Mouse (Mus musculus) testis, adult 2 months (tissue): ENCODE results near the gene Ngef. TPM values are rescaled to one million over a fixed set of nuclear protein-coding genes. Genes with fewer than 3 reads are reported as not detected.
A peak's percentile ranks its signal among the peaks of the same experiment; 100 is the strongest.

Experiments
- H3K27ac ChIP-seq: fragments of 200-500 bp; 2 replicates; pipeline ENCODE4 v1.5.1; 2012; ENCODE audit warnings: low read depth, low read length; ENCODE audit not compliant: control insufficient read depth, insufficient read depth
- H3K27me3 ChIP-seq: fragments of 200-500 bp; 2 replicates; pipeline ENCODE4 v1.6.1; 2012; ENCODE audit warnings: mild to moderate bottlenecking, low read length, moderate library complexity; ENCODE audit not compliant: control insufficient read depth, insufficient read depth
- H3K36me3 ChIP-seq: fragments of 200-500 bp; 2 replicates; pipeline ENCODE4 v1.6.1; 2012; ENCODE audit warnings: mild to moderate bottlenecking, low read length; ENCODE audit not compliant: control insufficient read depth, insufficient read depth
- H3K4me1 ChIP-seq: fragments of 200-500 bp; 2 replicates; pipeline ENCODE4 v1.6.1; 2012; ENCODE audit warnings: low read length; ENCODE audit not compliant: control insufficient read depth, insufficient read depth
- H3K4me3 ChIP-seq: fragments of 200-500 bp; 2 replicates; pipeline ENCODE4 v1.5.1; 2012; ENCODE audit warnings: low read depth, mild to moderate bottlenecking, low read length, moderate library complexity, mixed read lengths; ENCODE audit not compliant: control insufficient read depth
- CTCF ChIP-seq: fragments of 200-500 bp; IDR thresholded peaks from 2 replicates; pipeline ENCODE4 v1.5.1; 2012; ENCODE audit warnings: low read depth, mild to moderate bottlenecking, inconsistent platforms, low read length, moderate library complexity; ENCODE audit not compliant: control insufficient read depth, insufficient read depth, insufficient replicate concordance
- POLR2A ChIP-seq: fragments of 200-500 bp; IDR thresholded peaks from 2 replicates; pipeline ENCODE4 v1.6.1; 2012; ENCODE audit warnings: low read depth, mild to moderate bottlenecking, inconsistent platforms, low read length, moderate library complexity; ENCODE audit not compliant: control insufficient read depth
- polyA plus RNA-seq: library from polyadenylated mRNA; depleted of rRNA; stranded (reverse); fragments of >200 nt; gene quantifications from 2 replicates; pipeline ENCODE4 v1.2.3, GENCODE M21; 2012; rRNA removed

Gene Ngef
- polyA plus RNA-seq = 0.89 and 1.2 TPM in 2 replicates

GRCm38 (mm10) chr1:87573800-87574215 is at the start of gene Ngef:
Gene Ngef, minus strand, starts transcription at chr1:87573870.
- Histone ChIP-seq H3K4me1 (no peaks in the 10 kb centered on the region; the same call in 1 of the 2 replicates), H3K27me3 (no peaks in the 10 kb centered on the region), H3K4me3 (no peak within 1 kb of the TSS), H3K36me3 (no peaks in the 10 kb centered on the region), H3K27ac (no peak within 1 kb of the TSS)
- TF ChIP-seq POLR2A (no peak), CTCF (no peak)

GRCm38 (mm10) chr1:87621858-87622279 is 48.2 kb upstream of the Ngef start:
- TF ChIP-seq CTCF (no peak), POLR2A (no peak)
- H3K36me3 ChIP-seq = no peaks in the 10 kb centered on the region
- H3K4me3 ChIP-seq = no peak overlapping the region
- peaks cover 12% of the 10 kb centered on the region for H3K4me1 ChIP-seq
- H3K27me3 ChIP-seq = no peaks in the 10 kb centered on the region
- no peak overlapping the region for H3K27ac ChIP-seq

DNA sequence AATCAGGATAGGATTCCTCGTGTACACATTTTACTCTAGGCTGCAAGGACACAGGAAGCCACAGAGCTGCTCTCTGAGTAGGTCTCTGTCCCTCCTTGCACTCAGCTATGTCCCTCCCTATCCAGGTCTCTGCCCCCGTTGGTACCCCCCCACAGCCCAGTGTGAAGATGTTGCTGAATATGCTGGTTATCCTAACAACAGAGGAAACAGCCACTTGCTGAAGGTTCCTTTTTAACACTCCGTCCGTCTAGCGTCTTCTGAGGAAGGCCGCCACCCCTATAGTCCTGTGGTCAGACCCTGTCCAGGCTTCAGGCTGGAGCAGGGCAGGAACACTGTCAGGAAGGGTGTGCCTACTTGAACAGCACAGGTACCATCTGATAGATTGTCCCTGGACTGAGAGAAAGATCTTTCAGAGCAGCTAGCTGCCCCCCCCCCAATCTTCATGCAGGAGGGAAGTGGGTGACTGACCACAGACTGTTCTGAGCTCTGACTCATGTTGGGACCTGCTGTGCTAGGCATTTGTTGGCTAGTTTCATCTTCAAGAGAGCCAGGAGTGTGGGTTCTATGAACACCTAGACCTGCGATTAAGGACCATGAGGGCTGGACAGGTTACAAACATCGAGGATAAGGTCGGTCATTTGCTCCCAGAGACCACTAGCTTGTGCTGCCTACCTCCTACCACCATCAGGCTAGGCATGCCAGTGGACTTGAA is 47.6 kb upstream of the Ngef start:
- Histone ChIP-seq H3K4me1 (peaks cover 12% of the 10 kb centered on the region), H3K36me3 (no peaks in the 10 kb centered on the region), H3K27ac (no peak overlapping the region), H3K27me3 (no peaks in the 10 kb centered on the region), H3K4me3 (peak overlapping the region; percentile 80)
- TF ChIP-seq CTCF = no peak
- no peak for TF ChIP-seq POLR2A

GRCm38 (mm10) chr1:87620693-87621092 is 47.0 kb upstream of the Ngef start:
- Histone ChIP-seq H3K27me3 (no peaks in the 10 kb centered on the region), H3K4me1 (peaks cover 12% of the 10 kb centered on the region), H3K4me3 (peak overlapping the region; percentile 80), H3K27ac (peak overlapping the region; percentile 68), H3K36me3 (no peaks in the 10 kb centered on the region)
- no peak for TF ChIP-seq CTCF
- no peak for TF ChIP-seq POLR2A

DNA sequence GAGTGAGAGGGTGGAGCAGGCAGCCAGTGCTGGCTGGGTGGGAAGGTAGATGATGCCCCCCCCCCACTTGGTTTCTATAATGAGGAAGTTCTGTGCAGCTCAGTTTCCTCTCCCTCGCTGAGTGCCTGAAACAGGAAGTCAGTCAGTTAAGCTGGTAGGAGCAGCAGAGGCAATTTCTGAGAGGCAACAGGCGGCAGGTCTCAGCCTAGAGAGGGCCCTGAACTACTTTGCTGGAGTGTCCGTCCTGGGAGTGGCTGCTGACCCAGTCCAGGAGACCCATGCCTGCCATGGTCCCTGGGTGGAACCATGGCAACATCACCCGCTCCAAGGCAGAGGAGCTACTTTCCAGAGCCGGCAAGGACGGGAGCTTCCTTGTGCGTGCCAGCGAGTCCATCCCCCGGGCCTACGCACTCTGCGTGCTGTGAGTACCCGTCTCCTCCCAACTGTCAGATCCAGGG is 46.6 kb upstream of the Ngef start, which contains the start of gene Inpp5d:
Inpp5d (plus strand) TSS at position 102 of the 458 bp plus-strand sequence.
- peak within 1 kb of the TSS; percentile 80 for H3K4me3 ChIP-seq
- TF ChIP-seq POLR2A (0 out of 2 replicates have a peak, but pooled peaks have one; percentile 1), CTCF (no peak)
- H3K4me1 ChIP-seq = peaks cover 12% of the 10 kb centered on the region
- no peaks in the 10 kb centered on the region for H3K27me3 ChIP-seq
- H3K36me3 ChIP-seq = no peaks in the 10 kb centered on the region
- H3K27ac ChIP-seq = peak within 1 kb of the TSS; percentile 68

DNA sequence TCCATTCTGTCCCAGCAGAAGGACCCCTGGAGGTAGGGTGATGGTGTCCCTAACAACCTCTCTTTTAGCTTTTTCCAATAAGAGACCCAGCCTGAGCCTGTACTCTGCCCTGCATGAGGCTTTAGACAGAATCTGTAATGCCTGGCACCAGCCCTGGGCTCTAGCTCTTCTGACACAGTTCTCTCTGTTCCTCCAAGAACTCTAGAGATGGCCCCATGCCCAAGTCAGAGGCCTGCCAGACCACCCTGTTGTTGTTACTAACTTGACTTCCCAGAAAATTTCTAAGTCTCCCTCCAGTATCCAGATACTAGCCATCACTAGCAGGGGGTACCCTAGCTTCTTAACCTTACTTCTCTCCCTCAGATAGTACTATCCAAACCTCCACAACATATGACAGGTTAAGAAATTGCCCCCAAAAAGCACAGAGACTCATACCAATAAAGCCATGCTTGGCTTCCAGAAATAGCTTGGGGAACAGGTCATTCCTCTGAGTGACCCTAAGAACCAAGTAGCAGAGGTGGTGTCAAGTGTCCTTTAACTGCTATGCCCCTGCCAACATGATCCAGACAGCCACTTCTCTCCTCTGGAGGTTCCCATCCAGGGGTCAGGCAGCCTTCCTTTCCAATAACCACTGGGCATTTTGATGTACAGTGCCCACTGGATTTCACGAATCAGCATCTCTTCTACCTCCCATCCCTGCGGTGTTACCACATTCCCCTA is 41.1 kb upstream of the Ngef start:
- no peaks in the 10 kb centered on the region for H3K27me3 ChIP-seq
- H3K4me3 ChIP-seq = no peak overlapping the region
- peaks cover 7% of the 10 kb centered on the region for H3K4me1 ChIP-seq
- TF ChIP-seq CTCF (no peak), POLR2A (no peak)
- no peaks in the 10 kb centered on the region for H3K36me3 ChIP-seq
- H3K27ac ChIP-seq = no peak overlapping the region

DNA sequence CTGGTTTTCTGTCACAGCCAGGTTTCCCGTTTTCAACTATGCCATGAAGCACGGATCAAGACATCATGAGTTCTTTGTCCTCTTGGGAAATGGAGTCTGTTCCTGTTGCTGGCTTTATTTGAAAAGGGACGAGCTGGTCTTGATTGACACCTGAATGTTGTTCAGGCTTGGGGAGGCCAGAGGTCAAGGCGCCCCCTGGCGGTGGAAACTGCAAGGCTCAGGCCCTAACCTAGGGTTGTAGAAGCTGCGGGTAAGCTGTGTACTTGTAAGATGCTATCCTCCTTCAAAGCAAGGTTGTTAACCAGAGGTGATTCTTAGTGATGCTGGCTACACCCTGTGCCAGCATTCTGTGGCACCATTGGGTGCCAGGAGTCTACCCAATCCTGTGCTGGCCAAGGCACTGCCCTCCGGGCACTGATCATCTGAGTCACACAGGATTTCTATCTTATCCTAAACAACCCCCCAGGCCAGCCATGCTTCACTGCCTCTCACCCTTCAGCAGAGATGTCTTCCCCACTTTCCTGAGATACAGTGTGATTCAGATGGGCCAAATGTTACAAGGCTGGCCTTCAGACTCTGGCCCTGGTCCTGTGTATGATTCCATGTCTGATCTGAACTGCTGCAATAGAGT is 34.9 kb upstream of the Ngef start:
- Histone ChIP-seq H3K27me3 (no peaks in the 10 kb centered on the region), H3K4me1 (peaks cover 9% of the 10 kb centered on the region), H3K4me3 (no peak overlapping the region), H3K27ac (no peak overlapping the region), H3K36me3 (no peaks in the 10 kb centered on the region)
- TF ChIP-seq CTCF (peak; percentile 88), POLR2A (no peak)
